Mouse (Mus musculus) liver, embryonic 13.5 days (tissue): ENCODE measurements around the gene Ctla4. TPM values are rescaled to one million over a fixed set of nuclear protein-coding genes. Genes with fewer than 3 reads are reported as not detected.

Source experiments
- ATAC-seq: fragments of 200-750 bp; cut with Nextera tagmentation; 2 replicates; pipeline ENCODE4 v1.8.0; 2017; ENCODE audit warnings: low read depth, mild to moderate bottlenecking, moderate number of reproducible peaks, moderate library complexity
- DNase-seq: peaks from one replicate; pipeline ENCODE4 v3.0.0; 2022
- H3K27ac ChIP-seq: fragments of 300-500 bp; sonication (generic); 2 replicates; pipeline ENCODE4 v1.5.1; 2015; ENCODE audit warnings: moderate library complexity, mild to moderate bottlenecking, inconsistent platforms
- H3K27me3 ChIP-seq: fragments of 300-500 bp; sonication (generic); 2 replicates; pipeline ENCODE4 v1.6.1; 2015; ENCODE audit warnings: mild to moderate bottlenecking, inconsistent platforms
- H3K36me3 ChIP-seq: fragments of 300-500 bp; sonication (generic); 2 replicates; pipeline ENCODE4 v1.6.1; 2015; ENCODE audit warnings: mild to moderate bottlenecking, inconsistent platforms
- H3K4me1 ChIP-seq: fragments of 300-500 bp; sonication (generic); replicated peaks from 2 replicates; pipeline ENCODE4 v1.6.1; 2015; ENCODE audit warnings: inconsistent platforms
- H3K4me2 ChIP-seq: fragments of 300-500 bp; sonication (generic); 2 replicates; pipeline ENCODE4 v1.6.1; 2015; ENCODE audit warnings: inconsistent platforms, mild to moderate bottlenecking, moderate library complexity
- H3K4me3 ChIP-seq: fragments of 300-500 bp; sonication (generic); replicated peaks from 2 replicates; pipeline ENCODE4 v1.5.1; 2015; ENCODE audit warnings: mild to moderate bottlenecking, inconsistent platforms
- H3K9ac ChIP-seq: fragments of 300-500 bp; sonication (generic); 2 replicates; pipeline ENCODE4 v1.6.1; 2015; ENCODE audit warnings: mild to moderate bottlenecking, inconsistent platforms
- H3K9me3 ChIP-seq: fragments of 300-500 bp; sonication (generic); replicated peaks from 2 replicates; pipeline ENCODE4 v1.6.1; 2016; ENCODE audit warnings: inconsistent platforms
- WGBS: fragments of 180-500 bp; shearing (Covaris S2); methylation state at CpG from one replicate; pipeline ENCODE4 v1.1.7; 2015; ENCODE audit not compliant: insufficient replicate concordance; 5-methylcytosine and 5-hydroxymethylcytosine counted together
- polyA plus RNA-seq: library from polyadenylated mRNA; unstranded; fragments of >200 nt; fragmentation: Nextera tagmentation; extraction: Ambion mirVana; gene quantifications from 2 replicates; pipeline ENCODE4 v1.2.1, GENCODE M21; 2015

Gene Ctla4
- polyA plus RNA-seq, 1 experiment from 2014 or later, result not detected

- ATAC-seq (no peak), DNase-seq (no peak)
- Histone ChIP-seq H3K27me3 (no peaks in the 10 kb centered on the region), H3K36me3 (no peaks in the 10 kb centered on the region), H3K4me2 (no peak overlapping the region), H3K27ac (no peak overlapping the region), H3K4me1 (no peaks in the 10 kb centered on the region), H3K9ac (no peak overlapping the region), H3K9me3 (no peaks in the 10 kb centered on the region), H3K4me3 (no peak overlapping the region)
- WGBS, result 75% methylated on average over 7 of the region's 7 CpGs
These were observed 66.9 kb downstream of the Ctla4 start for GRCm38 (mm10) chr1:60953686-60954085.

DNA sequence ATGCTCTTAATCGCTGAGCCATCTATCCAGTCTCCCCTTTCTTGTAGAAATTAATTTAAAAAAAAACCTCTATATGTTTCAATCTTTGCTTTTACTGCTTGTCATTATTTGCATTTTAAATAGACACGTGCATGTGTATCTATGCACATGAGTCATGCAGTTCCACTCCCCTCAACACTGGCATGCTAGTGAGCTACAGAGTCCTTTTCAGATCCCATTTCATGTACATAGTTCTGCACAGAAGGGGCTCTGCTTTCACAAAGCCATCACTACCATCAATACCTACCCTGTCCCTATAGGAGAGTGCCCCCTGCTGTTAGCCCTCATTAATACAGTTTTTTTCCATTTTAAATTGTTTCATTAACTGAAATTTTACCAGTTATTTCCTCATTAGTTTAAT, 68.0 kb downstream of the Ctla4 start:
- Histone ChIP-seq H3K4me3 (no peak overlapping the region), H3K27me3 (no peaks in the 10 kb centered on the region), H3K4me1 (no peaks in the 10 kb centered on the region), H3K9ac (no peak overlapping the region), H3K27ac (no peak overlapping the region), H3K36me3 (no peaks in the 10 kb centered on the region), H3K9me3 (no peaks in the 10 kb centered on the region), H3K4me2 (no peak overlapping the region)
- DNase-seq (no peak), ATAC-seq (no peak)
- 38% methylated on average over 2 of the region's 2 CpGs for WGBS

DNA sequence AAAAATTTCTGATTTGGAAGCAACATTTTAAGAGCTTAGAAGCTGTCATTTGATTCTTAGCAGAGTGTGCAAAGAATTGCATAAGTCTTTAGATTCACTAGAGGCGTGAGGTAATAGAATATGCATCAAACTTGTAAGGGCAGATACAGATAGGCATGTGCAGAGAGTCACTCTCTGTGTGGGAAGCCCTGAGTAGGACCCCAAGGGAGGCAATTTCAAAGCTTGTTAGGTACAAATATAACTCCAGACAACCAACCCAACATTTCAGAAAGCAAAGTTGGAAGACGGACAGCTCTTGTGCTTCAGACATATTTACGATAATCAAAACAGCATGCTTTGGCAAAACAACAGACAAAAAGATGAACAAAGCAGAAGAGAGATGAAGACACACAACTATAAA, 68.4 kb downstream of the Ctla4 start:
- WGBS, result 82% methylated on average over 3 of the region's 3 CpGs
- Histone ChIP-seq H3K9ac (no peak overlapping the region), H3K4me3 (no peak overlapping the region), H3K9me3 (no peaks in the 10 kb centered on the region), H3K4me1 (0 out of 2 replicates have a peak, but pooled peaks cover 4% of the 10 kb centered on the region), H3K4me2 (no peak overlapping the region), H3K27me3 (no peaks in the 10 kb centered on the region), H3K27ac (no peak overlapping the region), H3K36me3 (no peaks in the 10 kb centered on the region)
- ATAC-seq (no peak), DNase-seq (no peak)

GRCm38 (mm10) chr1:60956196-60956595, 69.4 kb downstream of the Ctla4 start:
- whole genome bisulfite sequencing, result 62% methylated on average over 6 of the region's 6 CpGs
- Histone ChIP-seq H3K4me2 (no peak overlapping the region), H3K9ac (no peak overlapping the region), H3K27ac (no peak overlapping the region), H3K4me3 (no peak overlapping the region), H3K27me3 (no peaks in the 10 kb centered on the region), H3K4me1 (0 out of 2 replicates have a peak, but pooled peaks cover 7% of the 10 kb centered on the region), H3K9me3 (no peaks in the 10 kb centered on the region), H3K36me3 (no peaks in the 10 kb centered on the region)
- no peak for DNase-seq
- ATAC-seq, result no peak

DNA sequence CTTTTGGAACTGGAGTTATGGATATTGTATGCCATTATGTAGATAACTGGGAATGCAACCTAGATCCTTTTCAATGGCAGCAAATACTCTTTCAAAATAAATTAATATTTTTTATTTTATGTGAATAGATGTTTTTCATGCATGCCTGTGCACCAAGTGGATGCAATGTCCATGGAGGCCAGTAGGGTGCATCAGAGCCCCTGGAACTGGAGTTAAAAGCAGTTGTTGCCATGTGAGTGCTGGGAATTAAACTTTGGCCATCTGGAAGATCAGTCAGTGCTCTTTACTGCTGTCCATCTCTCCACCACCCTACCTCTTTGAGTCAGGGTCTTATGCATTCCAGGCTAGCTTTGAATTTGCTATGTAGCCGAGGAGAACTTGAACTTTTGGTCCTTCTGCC, 71.5 kb downstream of the Ctla4 start:
- WGBS, result 46% methylated on average over 1 of the region's 1 CpGs
- Histone ChIP-seq H3K4me3 (no peak overlapping the region), H3K9ac (no peak overlapping the region), H3K36me3 (no peaks in the 10 kb centered on the region), H3K4me1 (0 out of 2 replicates have a peak, but pooled peaks cover 7% of the 10 kb centered on the region), H3K27ac (no peak overlapping the region), H3K4me2 (no peak overlapping the region), H3K27me3 (no peaks in the 10 kb centered on the region), H3K9me3 (no peaks in the 10 kb centered on the region)
- no peak for DNase-seq
- no peak for ATAC-seq

DNA sequence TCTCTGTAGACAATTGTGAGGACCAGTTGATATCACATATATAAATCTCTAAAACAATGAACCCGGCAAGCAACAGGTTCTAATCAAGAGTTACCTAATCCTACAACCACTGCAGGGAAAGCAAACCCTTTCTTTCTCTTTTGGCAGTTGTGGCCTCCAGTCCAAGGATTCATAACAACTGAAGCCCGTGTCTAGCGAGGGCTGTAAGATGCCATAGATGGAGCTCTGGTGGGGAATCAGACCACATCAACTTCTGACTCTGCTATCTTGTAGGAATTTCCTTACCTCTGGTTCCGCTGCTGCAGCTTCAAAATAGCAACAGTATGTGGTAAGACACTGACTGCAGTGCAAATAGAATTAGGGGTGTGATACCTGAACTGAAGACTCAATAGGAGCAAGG, 72.4 kb downstream of the Ctla4 start:
- H3K9me3 ChIP-seq, result no peaks in the 10 kb centered on the region
- H3K27me3 ChIP-seq, result no peaks in the 10 kb centered on the region
- DNase-seq, result no peak
- 0 out of 2 replicates have a peak, but pooled peaks cover 7% of the 10 kb centered on the region for H3K4me1 ChIP-seq
- H3K4me3 ChIP-seq, result no peak overlapping the region
- no peaks in the 10 kb centered on the region for H3K36me3 ChIP-seq
- H3K27ac ChIP-seq, result no peak overlapping the region
- 48% methylated on average over 4 of the region's 4 CpGs for WGBS
- no peak overlapping the region for H3K9ac ChIP-seq
- no peak overlapping the region for H3K4me2 ChIP-seq
- no peak for ATAC-seq

DNA sequence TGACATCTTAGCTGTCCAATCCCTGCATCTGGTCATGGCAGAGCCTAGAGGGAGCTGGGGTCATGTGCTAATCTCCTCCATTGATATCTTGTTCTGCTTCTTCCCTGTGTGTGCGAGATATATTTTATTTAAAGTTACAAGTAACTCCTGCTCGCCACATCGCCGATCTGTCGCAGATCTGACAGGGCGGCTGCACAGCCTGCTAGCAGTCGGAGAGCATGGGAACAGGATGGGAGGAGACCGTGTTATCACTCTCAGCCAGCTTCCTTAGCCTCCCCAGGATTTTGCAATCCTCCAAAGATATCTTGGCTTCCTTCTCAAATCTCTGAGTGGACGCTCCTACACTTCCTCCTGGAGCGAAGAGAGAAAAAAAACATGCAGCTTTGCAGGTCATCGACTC, 73.7 kb downstream of the Ctla4 start:
- ATAC-seq (peak; percentile 69), DNase-seq (peak; percentile 1)
- Histone ChIP-seq H3K9me3 (no peaks in the 10 kb centered on the region), H3K36me3 (no peaks in the 10 kb centered on the region), H3K4me3 (no peak overlapping the region), H3K27me3 (no peaks in the 10 kb centered on the region), H3K27ac (0 out of 2 replicates have a peak overlapping the region, but pooled peaks have one; percentile 43), H3K4me2 (no peak overlapping the region), H3K4me1 (0 out of 2 replicates have a peak, but pooled peaks cover 7% of the 10 kb centered on the region), H3K9ac (no peak overlapping the region)
- WGBS, result 8% methylated on average over 11 of the region's 11 CpGs

- Histone ChIP-seq H3K9me3 (no peaks in the 10 kb centered on the region), H3K27ac (no peak overlapping the region), H3K4me3 (no peak overlapping the region), H3K27me3 (no peaks in the 10 kb centered on the region), H3K4me2 (no peak overlapping the region), H3K36me3 (no peaks in the 10 kb centered on the region), H3K9ac (no peak overlapping the region), H3K4me1 (0 out of 2 replicates have a peak, but pooled peaks cover 7% of the 10 kb centered on the region)
- WGBS, result 14% methylated on average over 4 of the region's 4 CpGs
- ATAC-seq, result no peak
- peak; percentile 3 for DNase-seq
These were observed 74.3 kb downstream of the Ctla4 start for GRCm38 (mm10) chr1:60961080-60961479.

DNA sequence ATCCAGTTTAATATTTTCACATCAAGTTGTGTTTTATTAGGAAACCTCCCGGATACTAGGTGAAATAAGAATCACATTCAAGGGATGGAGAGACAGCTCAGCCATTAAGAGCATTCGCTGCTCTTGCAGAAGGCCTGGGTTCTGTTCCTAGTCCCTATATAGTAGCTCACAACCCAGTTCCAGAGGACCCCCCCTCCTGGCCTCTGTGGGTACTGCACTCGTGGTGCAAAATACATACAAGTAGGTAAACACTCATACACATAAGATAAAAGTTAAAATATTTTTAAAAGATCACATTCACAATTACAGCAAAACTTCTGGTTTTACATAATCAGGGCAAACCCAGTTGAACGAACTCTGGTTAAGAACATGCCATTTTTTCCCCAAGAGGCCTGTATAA, 75.3 kb downstream of the Ctla4 start:
- H3K27ac ChIP-seq, result no peak overlapping the region
- ATAC-seq (no peak), DNase-seq (no peak)
- H3K4me3 ChIP-seq, result no peak overlapping the region
- no peaks in the 10 kb centered on the region for H3K9me3 ChIP-seq
- 70% methylated on average over 4 of the region's 4 CpGs for WGBS
- H3K36me3 ChIP-seq, result no peaks in the 10 kb centered on the region
- no peaks in the 10 kb centered on the region for H3K27me3 ChIP-seq
- H3K9ac ChIP-seq, result no peak overlapping the region
- 0 out of 2 replicates have a peak, but pooled peaks cover 7% of the 10 kb centered on the region for H3K4me1 ChIP-seq
- H3K4me2 ChIP-seq, result no peak overlapping the region

Other genes starting within 250 kb of the Ctla4 start
- gene Cd28, start 170.2 kb upstream of the Ctla4 start, polyA plus RNA-seq, result 0.12 and 0.15 TPM in 2 replicates
- 0.59 and 0.66 TPM in 2 replicates for gene Icos, start 90.9 kb downstream of the Ctla4 start, polyA plus RNA-seq